Mouse (Mus musculus): ENCODE results near the gene Ehd1.

Gene Ehd1

GRCm38 (mm10) chr19:6294301-6294700 is 17.8 kb downstream of the Ehd1 start:
- H3K27me3 ChIP-seq (ENCODE audit: control insufficient read depth, insufficient read depth, low read length, poor library complexity, severe bottlenecking), result no peaks in the 10 kb centered on the region
- no peak for DNase-seq (ENCODE audit: low read depth, low spot score)
- peaks cover 15% of the 10 kb centered on the region for H3K36me3 ChIP-seq (ENCODE audit: control insufficient read depth, insufficient read depth, low read length, poor library complexity, severe bottlenecking)

GRCm38 (mm10) chr19:6296551-6297210 is 20.2 kb downstream of the Ehd1 start:
- Histone ChIP-seq H3K27me3 (ENCODE audit: control insufficient read depth, insufficient read depth, low read length, poor library complexity, severe bottlenecking) (no peaks in the 10 kb centered on the region), H3K36me3 (ENCODE audit: control insufficient read depth, insufficient read depth, low read length, poor library complexity, severe bottlenecking) (peaks cover 15% of the 10 kb centered on the region)
- DNase-seq (ENCODE audit: low read depth, low spot score), result no peak

- Histone ChIP-seq H3K27me3 (ENCODE audit: control insufficient read depth, insufficient read depth, low read length, poor library complexity, severe bottlenecking) (no peaks in the 10 kb centered on the region), H3K36me3 (ENCODE audit: control insufficient read depth, insufficient read depth, low read length, poor library complexity, severe bottlenecking) (peaks cover 15% of the 10 kb centered on the region)
- DNase-seq (ENCODE audit: low read depth, low spot score), result peak; percentile 42
These were observed 21.1 kb downstream of the Ehd1 start for GRCm38 (mm10) chr19:6297641-6298040.

GRCm38 (mm10) chr19:6299003-6299402 is 22.5 kb downstream of the Ehd1 start:
- Histone ChIP-seq H3K27me3 (ENCODE audit: control insufficient read depth, insufficient read depth, low read length, poor library complexity, severe bottlenecking) (no peaks in the 10 kb centered on the region), H3K36me3 (ENCODE audit: control insufficient read depth, insufficient read depth, low read length, poor library complexity, severe bottlenecking) (peaks cover 15% of the 10 kb centered on the region)
- no peak for DNase-seq (ENCODE audit: low read depth, low spot score)

- peak; percentile 42 for DNase-seq (ENCODE audit: low read depth, low spot score)
- no peaks in the 10 kb centered on the region for H3K27me3 ChIP-seq (ENCODE audit: control insufficient read depth, insufficient read depth, low read length, poor library complexity, severe bottlenecking)
- peaks cover 15% of the 10 kb centered on the region for H3K36me3 ChIP-seq (ENCODE audit: control insufficient read depth, insufficient read depth, low read length, poor library complexity, severe bottlenecking)
These were observed 23.1 kb downstream of the Ehd1 start for GRCm38 (mm10) chr19:6299450-6300267.

GRCm38 (mm10) chr19:6300402-6300841 is 23.9 kb downstream of the Ehd1 start:
- Histone ChIP-seq H3K27me3 (ENCODE audit: control insufficient read depth, insufficient read depth, low read length, poor library complexity, severe bottlenecking) (no peaks in the 10 kb centered on the region), H3K36me3 (ENCODE audit: control insufficient read depth, insufficient read depth, low read length, poor library complexity, severe bottlenecking) (peaks cover 8% of the 10 kb centered on the region)
- DNase-seq (ENCODE audit: low read depth, low spot score), result no peak

GRCm38 (mm10) chr19:6302114-6302513 is 25.6 kb downstream of the Ehd1 start:
- H3K27me3 ChIP-seq (ENCODE audit: control insufficient read depth, insufficient read depth, low read length, poor library complexity, severe bottlenecking), result no peaks in the 10 kb centered on the region
- peaks cover 6% of the 10 kb centered on the region for H3K36me3 ChIP-seq (ENCODE audit: control insufficient read depth, insufficient read depth, low read length, poor library complexity, severe bottlenecking)
- DNase-seq (ENCODE audit: low read depth, low spot score), result no peak

GRCm38 (mm10) chr19:6302522-6302921 is 26.0 kb downstream of the Ehd1 start:
- peaks cover 6% of the 10 kb centered on the region for H3K36me3 ChIP-seq (ENCODE audit: control insufficient read depth, insufficient read depth, low read length, poor library complexity, severe bottlenecking)
- DNase-seq (ENCODE audit: low read depth, low spot score), result no peak
- no peaks in the 10 kb centered on the region for H3K27me3 ChIP-seq (ENCODE audit: control insufficient read depth, insufficient read depth, low read length, poor library complexity, severe bottlenecking)

GRCm38 (mm10) chr19:6303831-6304230 is 27.3 kb downstream of the Ehd1 start:
- Histone ChIP-seq H3K27me3 (ENCODE audit: control insufficient read depth, insufficient read depth, low read length, poor library complexity, severe bottlenecking) (no peaks in the 10 kb centered on the region), H3K36me3 (ENCODE audit: control insufficient read depth, insufficient read depth, low read length, poor library complexity, severe bottlenecking) (peaks cover under 1% of the 10 kb centered on the region)
- DNase-seq (ENCODE audit: low read depth, low spot score), result no peak

- peak; percentile 94 for DNase-seq (ENCODE audit: low read depth, low spot score)
- Histone ChIP-seq H3K27me3 (ENCODE audit: control insufficient read depth, insufficient read depth, low read length, poor library complexity, severe bottlenecking) (no peaks in the 10 kb centered on the region), H3K36me3 (ENCODE audit: control insufficient read depth, insufficient read depth, low read length, poor library complexity, severe bottlenecking) (no peaks in the 10 kb centered on the region; the same call in 1 of the 2 replicates)
These were observed 28.4 kb downstream of the Ehd1 start for GRCm38 (mm10) chr19:6304787-6305516.

GRCm38 (mm10) chr19:6305517-6306115 is 29.1 kb downstream of the Ehd1 start:
- DNase-seq (ENCODE audit: low read depth, low spot score), result no peak
- Histone ChIP-seq H3K36me3 (ENCODE audit: control insufficient read depth, insufficient read depth, low read length, poor library complexity, severe bottlenecking) (no peaks in the 10 kb centered on the region; the same call in 1 of the 2 replicates), H3K27me3 (ENCODE audit: control insufficient read depth, insufficient read depth, low read length, poor library complexity, severe bottlenecking) (no peaks in the 10 kb centered on the region)

GRCm38 (mm10) chr19:6306137-6306551 is 29.6 kb downstream of the Ehd1 start, which contains the start of gene Cdc42bpg:
Cdc42bpg (plus strand) TSS chr19:6306456.
- DNase-seq (ENCODE audit: low read depth, low spot score), result peak; percentile 88
- Histone ChIP-seq H3K27me3 (ENCODE audit: control insufficient read depth, insufficient read depth, low read length, poor library complexity, severe bottlenecking) (no peaks in the 10 kb centered on the region), H3K36me3 (ENCODE audit: control insufficient read depth, insufficient read depth, low read length, poor library complexity, severe bottlenecking) (no peaks in the 10 kb centered on the region)

GRCm38 (mm10) chr19:6306586-6306985 is 30.1 kb downstream of the Ehd1 start:
- Histone ChIP-seq H3K36me3 (ENCODE audit: control insufficient read depth, insufficient read depth, low read length, poor library complexity, severe bottlenecking) (no peaks in the 10 kb centered on the region), H3K27me3 (ENCODE audit: control insufficient read depth, insufficient read depth, low read length, poor library complexity, severe bottlenecking) (no peaks in the 10 kb centered on the region)
- DNase-seq (ENCODE audit: low read depth, low spot score), result peak; percentile 87

GRCm38 (mm10) chr19:6307733-6308531 is 31.4 kb downstream of the Ehd1 start:
- no peaks in the 10 kb centered on the region for H3K36me3 ChIP-seq (ENCODE audit: control insufficient read depth, insufficient read depth, low read length, poor library complexity, severe bottlenecking)

More at GRCm38 (mm10) chr19:6307733-6308531, 31.4 kb downstream of the Ehd1 start:
- DNase-seq (ENCODE audit: low read depth, low spot score), result no peak
- H3K27me3 ChIP-seq (ENCODE audit: control insufficient read depth, insufficient read depth, low read length, poor library complexity, severe bottlenecking), result no peaks in the 10 kb centered on the region

Measured in splenic B cell, adult 2 months (primary cell).